Mouse (Mus musculus) left cerebral cortex, postnatal 4 days (tissue): ENCODE results near the gene Ndufaf3. TPM values are rescaled to one million over a fixed set of nuclear protein-coding genes. Genes with fewer than 3 reads are reported as not detected.
A peak's percentile ranks its signal among the peaks of the same experiment; 100 is the strongest.
"Not testable (repeated sequence)": the region's sequence is repeated elsewhere in the genome, so short reads cannot be mapped to it uniquely, and the experiment has no call there.

Experiments used
- DNase-seq: peaks from one replicate; pipeline ENCODE4 v3.0.0-alpha.2; 2022
- intact Hi-C: fragments of 180-260 bp; cut with DNase I; formaldehyde crosslinking; loops from one replicate; pipeline ENCODE4 v1.15.1; 2025
- total RNA-seq, 2 experiments: library from RNA; stranded (reverse); gene quantifications; 2 replicates each; pipeline ENCODE4 v1.2.3; 2021

Gene Ndufaf3
- total RNA-seq: 10 to 100 TPM; 43.0 to 54.5 TPM

- DNase-seq: peak; percentile 97
- intact Hi-C loops: no loop called here
These were observed at the start of gene Ndufaf3 for GRCm38 (mm10) chr9:108566815-108567776. Gene Ndufaf3, minus strand, starts transcription at chr9:108567434.

- intact Hi-C loops: no loop called here
- DNase-seq: no peak
These were observed 44.3 kb upstream of the Ndufaf3 start for GRCm38 (mm10) chr9:108611488-108611887.

GRCm38 (mm10) chr9:108608889-108609288, 41.7 kb upstream of the Ndufaf3 start:
- intact Hi-C loops: no loop called here
- no peak for DNase-seq

GRCm38 (mm10) chr9:108607929-108608328, 40.7 kb upstream of the Ndufaf3 start:
- DNase-seq, intact Hi-C loops: not testable (repeated sequence)

- intact Hi-C loops: no loop called here
These were observed 34.8 kb upstream of the Ndufaf3 start for GRCm38 (mm10) chr9:108601986-108602385.

GRCm38 (mm10) chr9:108600011-108600410, 32.8 kb upstream of the Ndufaf3 start:
- DNase-seq: no peak
- intact Hi-C loops: no loop called here

More at GRCm38 (mm10) chr9:108601986-108602385, 34.8 kb upstream of the Ndufaf3 start:
- no peak for DNase-seq

- no peak for DNase-seq
- intact Hi-C loops: no loop called here
These were observed 31.9 kb upstream of the Ndufaf3 start for GRCm38 (mm10) chr9:108599021-108599566.

GRCm38 (mm10) chr9:108596998-108597764, 29.9 kb upstream of the Ndufaf3 start, which contains the start of gene P4htm:
Gene P4htm, minus strand, starts transcription at chr9:108597667.
- intact Hi-C loops: no loop called here
- peak; percentile 70 for DNase-seq

GRCm38 (mm10) chr9:108594354-108594753, 27.1 kb upstream of the Ndufaf3 start:
- no peak for DNase-seq
- intact Hi-C loops: no loop called here

GRCm38 (mm10) chr9:108591462-108591861, 24.2 kb upstream of the Ndufaf3 start:
- peak; percentile 69 for DNase-seq
- intact Hi-C loops: no loop called here

GRCm38 (mm10) chr9:108589229-108589628, 22.0 kb upstream of the Ndufaf3 start:
- intact Hi-C loops: no loop called here
- DNase-seq: no peak

- DNase-seq: peak; percentile 86
- intact Hi-C loops: no loop called here
These were observed 20.4 kb upstream of the Ndufaf3 start for GRCm38 (mm10) chr9:108587571-108588180.

GRCm38 (mm10) chr9:108579344-108579690, 12.1 kb upstream of the Ndufaf3 start:
- DNase-seq: no peak
- intact Hi-C loops: no loop called here

- intact Hi-C loops: no loop called here
- peak; percentile 97 for DNase-seq
These were observed 11.5 kb upstream of the Ndufaf3 start, which contains the start of gene Wdr6 for GRCm38 (mm10) chr9:108578545-108579343. Gene Wdr6, minus strand, starts transcription at chr9:108578739.

- peak; percentile 73 for DNase-seq
- intact Hi-C loops: no loop called here
These were observed 10.8 kb upstream of the Ndufaf3 start for GRCm38 (mm10) chr9:108577934-108578544.

GRCm38 (mm10) chr9:108577025-108577424, 9.8 kb upstream of the Ndufaf3 start:
- intact Hi-C loops: no loop called here
- DNase-seq: no peak

GRCm38 (mm10) chr9:108575321-108576297, 8.4 kb upstream of the Ndufaf3 start:
- no peak for DNase-seq
- intact Hi-C loops: no loop called here

GRCm38 (mm10) chr9:108574921-108575320, 7.7 kb upstream of the Ndufaf3 start:
- intact Hi-C loops: no loop called here
- DNase-seq: no peak
